Mouse (Mus musculus) activated CD4-positive, CD25-positive, alpha-beta regulatory T cell, adult 9 weeks (primary cell): ENCODE measurements around the gene Olfr1179. TPM values are rescaled to one million over a fixed set of nuclear protein-coding genes. Genes with fewer than 3 reads are reported as not detected.

ENCODE experiments used
- polyA plus RNA-seq: library from polyadenylated mRNA; unstranded; fragments of 100-300 nt; shearing (Covaris generic); gene quantifications from one replicate; pipeline ENCODE4 v1.2.1, GENCODE M21; 2017

Olfr1179 gene
- not detected for polyA plus RNA-seq

DNA sequence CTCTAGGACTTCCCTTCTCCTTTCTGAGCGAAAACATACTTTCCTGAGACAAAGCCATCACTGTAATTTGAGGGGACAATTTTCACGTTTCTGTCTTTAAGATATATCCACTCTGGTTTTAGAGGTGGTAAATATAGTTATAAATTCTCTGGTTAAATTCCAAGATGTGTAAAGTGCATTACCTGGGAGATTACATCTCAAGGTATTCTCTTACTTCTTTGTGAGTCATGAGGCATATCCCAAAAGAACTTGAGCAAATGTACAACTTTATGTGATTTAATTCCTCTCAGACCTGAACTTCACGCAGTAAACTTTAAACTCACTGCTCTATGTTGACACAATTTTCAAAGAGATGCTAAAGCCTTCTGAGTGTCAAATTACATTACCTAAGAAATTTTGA is at the start of gene Olfr1179:
Gene Olfr1179 (minus strand): TSS at position 101 of the 400 bp plus-strand sequence.

DNA sequence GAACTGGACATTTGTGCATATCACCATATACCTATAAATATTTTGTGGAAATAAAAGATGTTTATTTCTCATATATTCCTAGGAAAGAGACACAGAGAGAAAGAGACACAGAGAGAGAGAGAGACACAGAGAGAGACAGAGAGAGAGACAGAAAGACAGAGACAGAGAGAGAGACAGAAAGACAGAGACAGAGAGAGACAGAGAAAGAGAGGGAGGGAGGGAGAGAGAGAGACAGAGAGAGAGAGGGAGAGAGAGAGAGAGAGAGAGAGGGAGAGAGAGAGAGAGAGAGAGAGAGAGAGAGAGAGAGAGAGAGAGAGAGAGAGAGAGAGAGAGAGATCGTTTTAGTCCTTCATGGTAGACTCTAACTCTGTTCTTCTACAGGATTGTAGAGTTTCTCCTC is 48.3 kb upstream of the Olfr1179 start, which contains the start of gene Olfr1183:
Gene Olfr1183 (plus strand): TSS at position 301 of the 400 bp plus-strand sequence.

DNA sequence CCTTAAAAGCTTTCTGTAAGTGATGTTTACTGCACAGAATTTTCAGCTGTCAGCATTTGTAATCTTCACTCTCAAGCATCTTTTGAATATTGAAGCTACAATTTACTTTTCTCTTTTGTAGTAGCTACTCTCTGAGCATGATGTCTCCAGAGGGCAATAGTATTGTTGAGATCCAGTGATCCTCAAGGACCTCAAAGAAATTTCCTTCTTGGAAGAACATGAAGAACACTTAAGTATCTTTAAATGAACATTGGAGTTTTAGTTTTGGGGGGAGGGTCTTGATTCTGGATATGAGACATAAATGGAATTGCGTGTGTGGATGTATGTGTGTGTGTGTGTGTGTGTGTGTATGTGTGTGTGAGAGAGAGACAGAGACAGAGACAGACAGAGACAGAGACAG is 42.8 kb upstream of the Olfr1179 start, which contains the start of gene Gm13757:
Gene Gm13757 (minus strand): TSS at position 101 of the 400 bp plus-strand sequence.

DNA sequence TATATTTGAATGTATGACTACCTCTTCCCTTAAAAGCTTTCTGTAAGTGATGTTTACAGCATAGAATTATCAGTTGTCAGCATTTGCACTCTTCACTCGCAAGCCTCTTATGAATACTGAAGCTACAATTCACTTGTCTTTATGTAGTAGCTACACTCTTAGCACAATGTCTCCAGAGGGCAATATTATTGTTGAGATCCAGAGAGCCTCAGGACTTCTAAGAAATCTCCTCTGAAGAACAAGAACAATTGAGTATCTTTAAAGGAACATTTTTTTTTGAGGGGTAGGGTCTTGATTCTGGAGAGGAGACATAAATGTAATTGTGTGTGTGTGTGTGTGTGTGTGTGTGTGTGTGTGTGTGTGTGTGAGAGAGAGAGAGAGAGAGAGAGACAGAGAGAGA is 19.8 kb upstream of the Olfr1179 start, which contains the start of gene Olfr1181:
Gene Olfr1181 (minus strand): TSS at position 101 of the 400 bp plus-strand sequence.

DNA sequence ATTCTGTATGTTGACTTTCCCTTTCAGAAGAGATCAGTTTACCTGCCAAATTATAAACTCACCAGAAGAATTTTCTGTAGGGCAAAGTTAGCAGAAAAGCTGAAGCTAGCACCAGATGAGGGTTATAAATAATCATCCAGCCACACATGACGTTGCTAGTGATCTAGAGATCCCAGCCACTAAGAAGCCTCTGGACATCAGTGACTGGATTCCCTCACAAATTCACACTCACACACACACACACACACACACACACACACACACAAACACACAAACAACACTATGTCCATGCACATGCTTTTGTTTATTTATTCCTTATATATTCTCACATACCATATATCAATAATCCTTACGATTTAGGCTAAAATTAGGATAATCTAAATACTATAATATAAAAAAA is 12.8 kb upstream of the Olfr1179 start, which contains the start of gene Olfr1180:
Gene Olfr1180 (minus strand): TSS at position 101 of the 400 bp plus-strand sequence.

DNA sequence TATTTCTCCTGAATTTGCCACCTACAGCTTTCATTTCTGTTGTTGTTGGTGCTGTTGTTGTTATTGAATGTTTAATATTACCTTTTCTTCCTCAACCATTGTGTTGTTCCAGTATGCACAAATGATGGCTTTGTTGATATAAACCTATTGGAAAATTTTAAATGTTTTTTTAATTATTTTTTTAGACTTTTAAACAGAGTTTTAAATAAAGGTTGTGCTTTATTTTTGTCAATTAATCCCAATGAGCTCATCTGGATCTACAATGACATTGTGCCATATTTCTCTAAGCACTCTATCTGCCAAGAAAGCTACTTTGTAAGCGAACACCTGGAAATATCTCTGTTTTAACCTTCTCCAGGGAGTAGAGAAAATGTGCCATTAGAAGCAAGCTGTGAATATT is 19.5 kb downstream of the Olfr1179 start, which contains the start of gene Olfr1178:
Gene Olfr1178 (plus strand): TSS at position 301 of the 400 bp plus-strand sequence.

Other genes with a start within 250 kb of the Olfr1179 start
- gene Olfr1168, start 224.6 kb downstream of the Olfr1179 start, polyA plus RNA-seq, result not detected
- not detected for gene Olfr1170, start 178.1 kb downstream of the Olfr1179 start, polyA plus RNA-seq
- gene Olfr1173, start 126.6 kb downstream of the Olfr1179 start, polyA plus RNA-seq, result not detected
- not detected for gene Olfr1174-ps, start 91.3 kb downstream of the Olfr1179 start, polyA plus RNA-seq
- gene Olfr1175-ps, start 79.2 kb downstream of the Olfr1179 start, polyA plus RNA-seq, result not detected
- not detected for gene Olfr1176, start 69.7 kb downstream of the Olfr1179 start, polyA plus RNA-seq
- gene Olfr1177-ps, start 60.0 kb downstream of the Olfr1179 start, polyA plus RNA-seq, result not detected
- not detected for gene Olfr1178, start 19.4 kb downstream of the Olfr1179 start, polyA plus RNA-seq
- not detected for gene Olfr1180, start 12.7 kb upstream of the Olfr1179 start, polyA plus RNA-seq
- not detected for gene Olfr1181, start 19.7 kb upstream of the Olfr1179 start, polyA plus RNA-seq
- not detected for gene Gm13757, start 42.7 kb upstream of the Olfr1179 start, polyA plus RNA-seq
- gene Olfr1183, start 48.4 kb upstream of the Olfr1179 start, polyA plus RNA-seq, result not detected
- gene Olfr1184, start 77.1 kb upstream of the Olfr1179 start, polyA plus RNA-seq, result not detected
- gene Olfr1185-ps1, start 86.9 kb upstream of the Olfr1179 start, polyA plus RNA-seq, result not detected
- gene Olfr1186, start 112.1 kb upstream of the Olfr1179 start, polyA plus RNA-seq, result not detected
- not detected for gene Olfr1188, start 150.5 kb upstream of the Olfr1179 start, polyA plus RNA-seq
- gene Olfr1189, start 180.0 kb upstream of the Olfr1179 start, polyA plus RNA-seq, result not detected
- not detected for gene Olfr1191-ps1, start 234.1 kb upstream of the Olfr1179 start, polyA plus RNA-seq
- gene Olfr1192-ps1, start 242.1 kb upstream of the Olfr1179 start, polyA plus RNA-seq, result not detected